Mouse (Mus musculus): ENCODE data around the gene Arhgap25.

Gene Arhgap25

DNA sequence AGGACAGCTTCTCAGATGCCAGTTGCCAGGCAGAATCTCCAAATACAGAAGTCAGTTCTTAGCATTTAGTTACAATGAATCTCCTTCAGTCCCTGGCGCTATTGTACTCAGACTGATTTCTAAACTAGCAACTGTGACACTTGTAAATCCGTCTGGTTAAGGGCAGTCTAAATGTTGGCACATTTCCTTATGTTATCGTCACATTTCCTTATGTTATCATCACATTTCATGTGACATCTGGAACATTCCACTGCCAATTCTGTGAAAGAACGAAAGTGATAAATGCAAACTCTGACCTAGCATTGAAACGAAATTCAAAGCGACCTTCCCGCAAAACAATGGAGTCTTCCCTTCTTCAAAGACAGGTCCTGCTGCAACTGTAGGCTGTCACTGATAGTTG is 87.8 kb downstream of the Arhgap25 start:
- no peak for DNase-seq (ENCODE audit: low spot score in 2 of 2)

DNA sequence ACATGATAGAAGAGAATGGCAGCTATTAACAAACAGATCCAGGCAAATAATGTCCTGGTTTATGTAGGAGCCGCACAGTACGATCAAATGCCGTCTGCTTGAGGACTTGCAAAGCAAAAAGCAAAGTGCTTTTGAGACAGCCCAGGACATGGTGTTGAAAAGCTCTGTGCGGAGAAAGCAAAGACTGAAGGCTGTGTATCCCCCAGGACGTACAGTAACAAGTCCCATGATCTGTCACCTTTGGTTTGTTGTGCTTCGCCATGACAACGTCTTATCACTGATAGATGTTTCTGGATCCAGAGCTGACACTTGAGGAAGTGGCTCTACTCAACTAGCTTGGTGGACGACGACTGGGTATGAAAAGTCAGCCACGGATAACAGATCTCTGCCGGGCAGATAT is 89.8 kb downstream of the Arhgap25 start:
- no peak for DNase-seq (ENCODE audit: low spot score in 2 of 2)

DNA sequence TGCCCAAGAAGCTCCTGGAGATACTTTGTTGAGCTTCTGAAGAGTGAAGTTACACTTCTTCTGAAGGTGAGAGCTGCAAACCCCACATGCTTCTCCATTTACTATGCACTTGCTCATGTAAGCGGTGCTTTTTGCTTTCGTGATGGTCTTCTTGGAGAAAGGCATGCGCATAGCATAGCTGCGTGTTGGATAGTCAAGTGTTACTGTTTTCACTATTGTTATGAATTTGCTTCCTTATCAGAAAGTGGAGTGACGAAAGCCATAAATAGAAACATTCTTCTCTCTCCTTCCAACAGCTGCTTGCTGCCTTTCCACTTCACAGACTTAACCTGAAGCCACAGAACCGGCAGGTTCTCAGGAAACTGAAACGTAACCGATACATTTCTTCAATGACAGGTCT is 96.3 kb downstream of the Arhgap25 start:
- no peak for DNase-seq (ENCODE audit: low spot score in 2 of 2)

DNA sequence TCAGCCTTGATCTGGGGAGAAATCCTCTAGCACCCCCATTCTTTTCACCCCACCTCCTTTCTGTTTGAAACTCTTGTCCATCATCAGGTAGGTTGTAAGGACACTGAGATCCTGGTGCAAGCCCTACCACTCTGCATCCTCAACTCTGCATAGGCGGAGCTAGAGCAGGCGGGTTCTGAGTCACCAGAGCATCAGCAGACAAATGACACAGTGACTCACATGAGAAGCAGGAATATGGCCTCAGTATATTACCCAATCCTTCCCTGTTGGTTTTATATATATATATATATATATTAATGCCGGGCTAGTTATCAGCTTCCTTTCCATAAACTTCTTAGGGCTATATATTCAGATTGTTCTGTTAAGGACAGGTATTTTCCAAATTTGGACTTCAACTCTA is 97.3 kb downstream of the Arhgap25 start:
- no peak for DNase-seq (ENCODE audit: low spot score in 2 of 2)

DNA sequence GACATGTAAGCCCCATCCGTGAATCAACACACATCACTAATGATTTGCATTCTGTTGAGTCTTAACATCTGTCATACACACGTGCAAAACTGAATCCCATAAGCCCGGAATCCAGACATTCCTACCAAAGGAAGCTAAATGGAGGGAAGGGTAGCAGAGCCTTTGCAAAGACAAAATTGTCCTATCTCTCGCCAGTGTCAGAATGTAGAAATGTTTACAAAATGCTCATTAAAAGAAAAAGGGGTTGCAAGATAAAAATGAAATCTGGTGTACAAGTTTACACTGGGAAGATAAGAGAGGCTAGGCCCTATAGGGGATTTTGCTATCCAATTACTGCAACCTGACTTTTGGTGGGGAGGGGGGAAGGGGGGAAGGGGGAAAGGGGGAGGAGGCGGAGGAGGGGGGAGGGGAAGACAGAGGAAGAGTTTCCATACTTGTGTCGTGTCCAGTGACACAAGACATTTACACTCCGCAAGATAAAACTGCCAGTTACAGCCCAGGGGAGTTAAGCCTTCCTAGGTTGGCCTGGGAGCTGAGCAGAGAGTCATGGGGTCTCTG is 104.5 kb downstream of the Arhgap25 start, which contains the start of gene Bmp10:
Gene Bmp10, plus strand, starts transcription at position 508 of the 558 bp plus-strand sequence.
- DNase-seq (ENCODE audit: low spot score in 2 of 2): no peak

DNA sequence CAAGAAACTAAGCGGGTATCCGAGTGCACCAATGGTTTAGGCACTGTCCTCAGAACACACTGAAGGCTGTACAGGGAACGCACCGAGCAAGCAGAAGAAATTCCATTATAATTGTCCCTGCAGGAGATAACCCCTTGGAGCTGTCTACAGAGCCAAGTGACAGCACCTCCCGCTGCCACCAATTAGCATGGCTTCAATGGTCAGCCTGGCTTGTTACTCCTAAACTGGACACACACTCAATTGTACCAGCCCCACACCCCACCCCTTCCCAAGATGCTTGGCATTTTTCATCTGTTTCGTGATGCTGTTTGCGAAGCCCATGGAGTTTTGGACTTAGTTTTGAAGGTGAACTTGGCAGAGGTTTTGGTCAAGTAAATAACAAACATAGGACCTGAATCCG is 105.4 kb downstream of the Arhgap25 start:
- DNase-seq (ENCODE audit: low spot score in 2 of 2): no peak

DNA sequence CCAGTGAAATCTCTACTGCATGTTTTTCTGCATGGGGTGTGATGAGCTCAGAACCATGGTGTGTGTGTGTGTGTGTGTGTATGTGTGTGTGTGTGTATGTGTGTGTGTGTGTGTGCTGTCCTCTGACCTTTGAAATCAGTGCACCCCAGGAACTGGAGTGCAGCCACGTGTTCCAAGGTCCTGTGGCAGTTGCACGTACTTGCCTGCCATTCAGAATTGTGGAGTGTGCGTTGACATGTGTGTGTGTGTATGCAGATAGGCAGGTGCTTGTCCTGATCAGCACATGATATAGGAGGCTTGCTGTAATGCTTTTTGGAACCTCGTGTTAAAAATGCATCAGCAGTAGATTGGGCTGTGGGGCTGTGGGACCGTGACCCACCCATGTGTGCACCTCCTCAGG is 106.1 kb downstream of the Arhgap25 start:
- DNase-seq (ENCODE audit: low spot score in 2 of 2): no peak

DNA sequence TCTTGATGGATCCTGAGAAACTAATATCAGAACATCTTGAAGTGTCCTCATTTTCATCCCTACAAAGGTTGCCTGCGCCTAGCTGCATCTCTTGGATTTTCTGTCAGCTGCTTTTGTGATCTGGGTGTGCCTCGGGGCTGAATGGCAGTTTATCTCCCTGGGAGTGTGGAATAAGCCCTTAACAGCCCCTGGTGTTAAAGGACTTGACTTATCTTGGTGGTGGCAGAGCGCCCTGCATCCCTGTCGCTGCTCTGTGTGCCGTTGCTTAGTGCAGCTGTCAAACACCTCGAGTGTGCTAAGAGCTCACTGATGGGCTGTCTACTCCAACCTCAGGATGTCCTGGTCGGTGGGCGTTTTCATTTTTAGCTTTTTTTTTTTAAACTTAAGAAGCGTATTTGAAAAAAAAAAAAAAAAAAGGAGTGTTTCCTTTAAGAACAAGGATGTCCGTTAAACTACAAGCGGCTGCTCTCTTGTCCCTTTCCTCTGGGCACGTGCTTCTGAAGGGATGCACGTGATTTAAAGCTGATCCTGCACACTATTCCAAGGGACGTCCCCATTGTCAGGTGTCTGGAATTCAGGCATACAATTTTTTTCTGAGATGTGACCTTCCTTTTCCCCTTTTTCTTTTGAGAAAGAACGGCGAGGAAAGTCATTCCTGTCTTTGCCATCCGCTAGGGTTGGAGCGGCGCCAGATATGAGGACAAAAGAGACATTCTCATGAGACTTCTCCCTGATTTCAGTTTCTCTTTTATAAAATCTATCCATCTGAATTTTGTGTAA is 108.8 kb downstream of the Arhgap25 start:
- DNase-seq (ENCODE audit: low spot score in 2 of 2): no peak

DNA sequence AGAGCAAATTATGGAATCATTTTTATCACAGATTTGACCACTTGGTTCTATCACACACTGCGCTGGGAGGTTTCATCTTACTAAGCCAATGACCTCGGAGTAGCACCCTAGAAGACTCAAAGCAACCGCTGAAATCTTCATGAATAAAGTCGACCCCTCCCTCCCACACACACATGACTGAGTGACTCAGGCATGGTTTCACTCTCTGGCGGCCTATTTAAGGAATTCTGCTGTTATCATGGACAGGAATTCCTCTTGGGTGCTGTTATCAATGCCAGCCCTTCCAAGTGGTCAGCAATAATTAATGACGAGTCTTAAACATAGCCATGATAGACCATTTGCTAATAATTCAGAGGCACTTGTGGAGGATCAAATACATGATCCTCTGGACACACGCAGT is 110.8 kb downstream of the Arhgap25 start:
- no peak for DNase-seq (ENCODE audit: low spot score in 2 of 2)

DNA sequence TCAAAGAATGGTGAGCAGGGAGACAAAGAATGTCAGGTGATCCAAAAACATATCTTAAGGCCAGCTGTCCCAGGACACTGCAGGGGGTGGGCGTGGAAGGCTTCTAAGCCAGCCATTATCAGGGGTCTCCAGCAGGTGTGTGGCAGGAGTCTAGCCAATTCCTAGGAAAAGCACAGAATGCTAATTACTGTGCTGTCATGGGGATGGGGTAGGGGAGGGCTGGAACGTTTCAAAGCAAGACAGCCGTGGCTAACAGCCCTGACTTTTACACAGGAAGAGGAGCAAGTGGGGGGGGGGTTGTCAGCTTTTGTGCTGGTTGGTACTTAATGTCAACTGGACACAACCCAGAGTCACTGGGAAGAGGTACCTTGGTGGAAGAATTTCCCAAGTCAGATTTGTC is 121.0 kb downstream of the Arhgap25 start:
- no peak for DNase-seq (ENCODE audit: low spot score in 2 of 2)

Data from urinary bladder, postnatal 36 days (tissue).